Mouse (Mus musculus) heart, adult 9 months (tissue): ENCODE measurements around the gene Olfr976.
"Not testable (repeated sequence)": the region's sequence is repeated elsewhere in the genome, so short reads cannot be mapped to it uniquely, and the experiment has no call there.

ENCODE experiments used
- DNase-seq, 2 experiments: peaks; one replicate each; pipeline ENCODE4 v3.0.0; 2022; ENCODE audit warnings: low spot score in 2 of 2

Gene Olfr976

DNA sequence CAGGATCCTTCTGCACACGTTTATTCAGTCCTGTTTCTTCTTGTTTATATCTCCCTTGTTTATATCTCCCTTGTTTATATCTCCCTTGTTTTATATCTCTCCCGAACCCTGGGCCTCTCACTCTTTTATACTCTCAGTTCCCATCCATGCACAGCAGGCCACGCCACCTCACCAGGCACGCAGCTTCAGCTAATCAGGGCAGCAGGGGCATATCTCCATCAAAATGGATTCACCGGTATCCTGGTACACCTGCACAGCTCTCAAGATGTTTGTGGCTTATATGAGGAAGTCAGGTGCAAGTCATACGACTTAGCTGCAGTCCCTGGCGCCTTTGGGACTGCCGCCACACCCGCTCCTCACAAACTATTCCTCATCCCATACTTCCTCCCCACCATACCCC lies at the start of gene Olfr976:
Olfr976 (minus strand) TSS at position 101 of the 400 bp plus-strand sequence.
- DNase-seq, result not testable (repeated sequence)

GRCm38 (mm10) chr9:40009482-40009881 lies 48.5 kb upstream of the Olfr976 start, which contains the start of gene Olfr980:
Gene Olfr980, minus strand, starts transcription at chr9:40009582.
- DNase-seq, result no peak

- no peak for DNase-seq
Observed at GRCm38 (mm10) chr9:40003365-40003764, 42.4 kb upstream of the Olfr976 start, which contains the start of gene Olfr979. Gene Olfr979, minus strand, starts transcription at chr9:40003465.

GRCm38 (mm10) chr9:39991813-39992212 lies 30.9 kb upstream of the Olfr976 start, which contains the start of gene Olfr978:
Gene Olfr978, plus strand, starts transcription at chr9:39992113.
- DNase-seq, result no peak

- DNase-seq, result not testable (repeated sequence)
Observed at GRCm38 (mm10) chr9:39976581-39977145, 15.7 kb upstream of the Olfr976 start.

- DNase-seq, result no peak
Observed at GRCm38 (mm10) chr9:39951946-39952345, 9.0 kb downstream of the Olfr976 start, which contains the start of gene Olfr975. Gene Olfr975, minus strand, starts transcription at chr9:39952046.

GRCm38 (mm10) chr9:39937201-39937600 lies 23.7 kb downstream of the Olfr976 start, which contains the start of gene Olfr974:
Gene Olfr974, plus strand, starts transcription at chr9:39937501.
- DNase-seq, result no peak

DNA sequence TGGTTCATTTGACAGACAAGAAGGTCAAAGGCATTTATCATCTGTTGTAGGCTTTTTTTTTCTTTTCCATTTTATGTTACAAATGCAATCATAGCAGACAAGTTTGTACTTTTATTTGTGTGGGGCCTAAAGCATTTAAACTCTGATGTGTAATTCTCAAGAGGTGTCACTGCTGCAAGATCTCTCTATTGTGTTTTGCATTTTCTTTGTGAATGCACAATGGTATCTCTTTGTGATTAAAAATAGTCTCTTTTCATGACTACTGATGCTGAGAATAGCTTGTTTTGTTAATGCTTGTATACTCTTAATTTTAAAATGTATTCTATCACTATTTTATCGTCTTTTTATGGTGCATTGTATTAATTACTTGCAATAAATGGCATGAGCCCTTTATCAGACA lies 32.1 kb downstream of the Olfr976 start:
- DNase-seq, result not testable (repeated sequence)

DNA sequence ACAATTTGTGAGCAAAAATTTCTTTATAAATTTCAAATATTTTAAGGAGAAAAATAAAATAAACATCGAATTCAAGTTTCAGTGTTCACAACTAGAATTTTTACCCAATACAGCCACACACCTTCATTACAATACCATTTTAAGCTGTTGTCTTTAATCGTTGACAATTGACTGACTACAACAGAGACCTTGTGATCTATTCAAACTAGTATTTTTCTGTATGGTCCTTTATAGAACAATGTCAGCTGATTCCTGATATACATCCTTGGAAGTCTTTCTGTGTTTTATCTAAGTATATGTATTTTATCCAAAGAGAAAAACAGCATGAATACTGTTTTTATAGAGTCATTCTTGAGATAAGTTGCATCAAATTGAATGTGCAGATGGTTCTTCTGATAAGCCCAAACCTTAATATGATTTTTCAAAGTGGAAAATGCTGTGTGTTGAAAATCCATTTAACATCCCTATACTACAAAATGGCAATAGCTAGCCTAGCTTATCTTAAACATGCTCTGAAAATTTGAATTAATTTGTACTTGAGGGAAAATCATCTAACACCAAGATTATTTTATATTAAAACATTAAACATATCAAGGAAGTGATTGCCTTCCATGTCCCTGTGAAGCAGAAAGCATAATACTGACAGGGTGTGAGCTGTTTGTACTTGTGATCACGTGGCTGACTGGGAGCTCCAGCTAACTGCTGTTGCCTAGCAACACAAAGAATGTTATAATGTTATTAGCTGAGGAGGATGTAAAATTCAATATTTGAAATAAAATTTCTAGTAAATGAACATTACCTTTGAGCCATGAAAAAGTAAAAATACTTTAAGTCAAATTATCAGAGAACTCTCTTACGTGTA lies 32.7 kb downstream of the Olfr976 start:
- not testable (repeated sequence) for DNase-seq

GRCm38 (mm10) chr9:39909939-39910338 lies 51.0 kb downstream of the Olfr976 start:
- no peak for DNase-seq

DNA sequence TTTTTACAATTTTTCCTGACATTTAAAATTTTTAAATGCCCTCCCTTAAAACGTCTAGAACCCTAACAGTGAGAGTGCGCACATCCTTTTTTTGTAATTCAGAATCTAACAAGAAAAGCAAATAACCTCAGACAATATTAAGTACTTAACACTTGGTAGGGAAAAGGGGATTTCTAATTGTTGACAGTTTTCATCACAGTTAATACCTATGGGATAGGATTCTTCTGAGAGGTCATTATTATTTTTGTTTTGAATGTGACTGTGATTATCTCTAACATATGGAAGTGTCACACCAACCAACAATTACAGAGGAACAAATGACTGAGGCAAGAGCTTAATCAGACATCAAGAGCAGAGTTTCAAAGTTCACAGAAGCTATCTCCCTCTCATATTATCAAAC lies 53.9 kb downstream of the Olfr976 start, which contains the start of gene Olfr229:
Olfr229 (plus strand) TSS at position 301 of the 400 bp plus-strand sequence.
- DNase-seq, result no peak

GRCm38 (mm10) chr9:39905106-39905505 lies 55.8 kb downstream of the Olfr976 start:
- no peak for DNase-seq
